Mouse (Mus musculus) 3T3-L1 (cell line): ENCODE measurements around the gene Snd1.

Source experiments
- DNase-seq: peaks from one replicate; pipeline ENCODE4 v3.0.0-alpha.2; 2015; ENCODE audit warnings: low read depth, low spot score

Gene Snd1

GRCm38 (mm10) chr6:28635092-28635491 lies 160.2 kb downstream of the Snd1 start:
- DNase-seq = no peak

DNA sequence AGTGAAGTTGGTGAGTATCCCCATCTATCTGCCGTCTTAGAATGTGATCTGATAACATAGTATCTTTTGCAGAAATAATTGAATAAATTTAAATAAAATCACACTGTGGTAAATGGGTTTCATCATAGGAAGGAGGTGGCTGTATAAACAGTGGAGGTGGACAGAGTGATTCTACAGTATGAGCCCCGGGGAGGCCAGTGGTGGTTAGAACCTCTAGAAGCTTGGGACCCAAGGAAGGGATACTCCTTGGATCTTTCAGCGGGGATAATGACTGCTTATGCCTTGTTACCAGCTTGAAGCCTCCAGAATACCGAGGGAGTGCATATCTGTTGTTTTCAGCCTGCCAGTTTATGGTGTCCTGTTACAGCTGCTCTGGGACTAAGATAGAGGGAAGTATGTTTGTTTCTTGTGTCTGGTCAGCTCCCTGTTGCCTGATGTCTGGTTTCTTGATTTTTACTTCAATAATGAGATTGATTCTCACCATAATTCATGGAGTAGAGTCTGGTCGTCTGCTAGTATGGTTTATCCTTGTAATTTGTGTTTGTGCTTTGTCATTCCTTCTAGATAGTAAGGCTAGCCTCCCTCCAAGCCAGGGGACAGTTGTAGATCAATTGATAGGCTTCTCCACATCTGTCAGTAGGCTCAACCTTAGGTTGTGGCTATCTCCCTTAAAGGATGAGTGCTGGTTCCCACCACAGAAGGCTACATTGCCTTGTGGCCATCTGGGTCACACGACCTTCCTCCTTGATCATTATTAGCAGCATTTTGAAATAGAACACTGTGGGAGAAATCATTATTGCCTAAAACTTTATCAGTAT lies 160.8 kb downstream of the Snd1 start:
- no peak for DNase-seq

DNA sequence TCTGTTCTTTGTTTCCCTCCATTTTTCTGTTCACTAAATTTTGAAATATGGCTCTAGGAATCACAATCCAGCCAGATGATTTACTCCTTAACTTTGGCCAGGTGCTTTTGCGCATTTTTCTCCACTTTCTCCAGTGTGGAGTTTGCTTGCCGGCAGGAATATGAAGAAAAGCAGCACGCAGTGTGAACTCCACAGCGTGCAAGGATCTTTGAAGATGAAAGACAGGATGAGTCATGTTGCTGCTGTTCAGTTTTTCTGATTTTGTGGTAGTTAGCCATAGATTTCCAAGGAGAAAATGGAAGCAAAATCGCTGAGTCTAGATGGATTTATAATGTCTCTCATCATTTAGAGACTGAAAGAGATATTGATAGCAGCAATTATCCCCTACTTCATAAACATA lies 165.1 kb downstream of the Snd1 start:
- DNase-seq = no peak

DNA sequence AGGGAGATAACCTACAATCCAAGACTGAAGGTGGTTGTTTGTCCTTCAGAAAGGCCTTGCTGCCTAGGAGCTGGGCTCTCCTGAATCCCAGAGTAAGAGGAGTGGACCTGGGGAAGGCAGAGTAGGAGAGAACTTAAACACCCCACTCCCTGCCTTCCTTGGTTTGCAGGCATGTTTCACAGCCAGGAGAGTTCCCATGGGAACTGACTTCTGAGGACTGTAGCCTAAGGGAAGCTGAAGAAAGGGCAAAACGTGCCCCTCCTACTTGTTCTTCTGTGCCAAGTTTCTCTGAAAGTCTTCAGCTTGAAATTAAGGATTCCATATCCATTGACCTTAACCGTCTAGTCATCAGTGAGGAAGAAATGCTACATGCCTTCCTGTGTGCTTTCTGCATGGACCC lies 168.0 kb downstream of the Snd1 start:
- DNase-seq = peak; percentile 47

DNA sequence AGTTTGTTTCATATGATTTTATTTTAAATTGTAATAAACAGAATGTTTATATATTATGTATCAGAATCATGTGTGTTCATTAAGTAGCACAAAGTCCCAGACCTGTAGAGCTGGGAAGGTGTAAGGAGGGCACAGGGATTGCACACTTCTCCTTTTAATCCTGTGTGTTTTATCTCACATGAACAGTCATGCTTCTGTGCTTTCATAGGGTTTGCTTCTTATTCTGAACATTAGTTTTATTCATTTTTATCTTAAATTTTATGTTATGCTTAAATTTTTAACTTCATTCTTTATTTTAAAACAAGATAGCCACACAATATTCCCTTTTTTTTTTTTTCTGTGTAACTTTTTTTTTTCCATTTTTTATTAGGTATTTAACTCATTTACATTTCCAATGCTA lies 170.3 kb downstream of the Snd1 start:
- DNase-seq = no peak

DNA sequence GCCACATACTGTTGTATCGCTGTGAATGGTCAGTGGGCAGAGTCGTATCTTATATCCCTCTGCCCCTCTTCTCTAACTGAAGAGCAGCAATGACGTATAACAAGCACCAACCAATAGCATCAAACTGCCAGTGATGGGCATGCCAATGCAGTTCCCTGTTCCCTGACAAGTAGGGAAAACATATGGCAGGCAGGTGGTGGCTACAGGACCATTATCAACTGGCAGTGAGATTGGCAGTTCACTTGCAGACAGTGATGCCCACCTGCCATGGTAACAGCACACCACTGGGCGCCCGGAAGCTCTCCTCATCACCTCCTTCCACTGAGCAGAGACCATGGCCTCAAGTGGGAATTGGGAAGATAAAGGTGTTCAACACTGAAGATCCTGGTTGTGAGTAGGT lies 181.6 kb downstream of the Snd1 start:
- DNase-seq = no peak

GRCm38 (mm10) chr6:28663004-28663403 lies 188.1 kb downstream of the Snd1 start:
- DNase-seq = no peak

GRCm38 (mm10) chr6:28663670-28664069 lies 188.7 kb downstream of the Snd1 start:
- DNase-seq = no peak

GRCm38 (mm10) chr6:28664716-28665115 lies 189.8 kb downstream of the Snd1 start:
- no peak for DNase-seq

DNA sequence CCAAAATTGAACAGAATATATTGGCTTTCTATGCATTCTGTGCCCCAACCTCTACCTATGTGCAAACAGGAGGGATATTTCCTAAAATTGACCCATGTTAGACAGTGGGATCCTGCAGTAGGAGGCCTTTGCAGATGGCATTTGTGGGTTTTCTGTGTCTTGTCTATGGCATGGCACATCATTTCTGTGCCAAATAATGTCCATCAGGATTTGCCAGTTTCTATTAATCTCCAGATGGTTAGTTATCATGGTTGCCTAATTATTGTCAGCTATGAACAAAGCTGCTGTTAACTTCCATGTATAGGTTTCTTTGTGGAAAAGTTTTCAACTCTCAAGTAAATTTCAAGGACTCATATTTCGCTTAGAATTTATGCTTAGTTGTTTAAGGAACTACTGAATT lies 192.6 kb downstream of the Snd1 start:
- DNase-seq = no peak

DNA sequence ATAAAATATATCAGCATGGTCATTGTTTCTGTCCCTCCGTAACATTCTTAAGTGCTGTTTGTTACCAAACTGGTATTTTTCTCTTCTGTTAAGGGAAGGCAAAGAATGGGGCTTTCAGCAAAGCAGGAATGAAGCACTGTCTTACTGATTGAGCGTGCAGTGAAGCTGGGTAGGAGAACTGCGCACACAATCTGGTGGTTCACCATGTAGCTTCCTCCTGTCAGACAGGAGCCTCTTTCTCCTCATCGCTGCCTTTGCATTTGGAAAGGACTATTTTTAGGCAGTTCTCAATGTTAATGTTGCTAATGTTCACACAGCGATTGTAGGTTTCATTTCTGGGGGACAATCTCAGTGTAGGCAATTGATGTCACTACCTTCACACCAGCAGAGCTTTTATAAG lies 194.3 kb downstream of the Snd1 start:
- DNase-seq = no peak

- no peak for DNase-seq
These were observed 197.4 kb downstream of the Snd1 start for GRCm38 (mm10) chr6:28672388-28672787.

DNA sequence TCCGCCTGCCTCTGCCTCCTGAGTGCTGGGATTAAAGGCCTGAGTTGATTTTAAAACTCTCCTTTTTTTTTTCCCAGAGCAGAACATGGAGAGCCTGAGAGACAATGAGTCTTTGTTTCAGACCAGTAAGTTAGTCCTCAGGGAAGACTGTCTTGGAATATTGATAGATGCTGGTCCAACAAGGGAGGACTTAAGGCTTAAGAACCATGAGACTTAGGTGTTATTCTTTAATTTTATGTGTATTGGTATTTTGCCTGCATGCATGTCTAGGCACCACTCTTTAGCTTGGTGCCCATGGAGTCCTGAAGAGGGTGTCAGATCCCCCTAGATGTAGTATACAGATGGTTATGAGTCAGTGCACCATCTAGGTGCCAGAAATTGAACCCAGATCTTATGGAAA lies 199.7 kb downstream of the Snd1 start:
- DNase-seq = no peak

DNA sequence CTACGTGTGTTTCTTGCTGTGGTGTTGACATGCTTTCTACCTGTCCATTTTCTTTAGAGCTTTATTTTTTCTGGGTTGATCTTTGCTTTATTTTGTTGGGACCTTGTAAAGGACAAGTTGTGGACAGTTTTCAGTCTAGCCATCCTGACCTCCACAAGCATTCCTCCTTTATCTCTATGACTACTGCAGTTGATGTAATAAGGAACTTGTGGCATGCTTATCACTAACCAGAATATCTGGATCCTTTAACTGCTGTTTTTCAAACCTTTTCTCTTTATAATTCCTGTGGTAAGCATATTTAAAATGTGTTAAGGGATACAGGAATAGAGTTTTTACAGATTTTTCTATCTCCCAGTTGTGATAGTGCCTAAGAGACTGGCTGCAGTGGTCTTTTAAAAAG lies 204.0 kb downstream of the Snd1 start:
- no peak for DNase-seq

- no peak for DNase-seq
These were observed 205.6 kb downstream of the Snd1 start for GRCm38 (mm10) chr6:28680537-28680936.

GRCm38 (mm10) chr6:28681521-28682457 lies 206.8 kb downstream of the Snd1 start:
- DNase-seq = no peak

DNA sequence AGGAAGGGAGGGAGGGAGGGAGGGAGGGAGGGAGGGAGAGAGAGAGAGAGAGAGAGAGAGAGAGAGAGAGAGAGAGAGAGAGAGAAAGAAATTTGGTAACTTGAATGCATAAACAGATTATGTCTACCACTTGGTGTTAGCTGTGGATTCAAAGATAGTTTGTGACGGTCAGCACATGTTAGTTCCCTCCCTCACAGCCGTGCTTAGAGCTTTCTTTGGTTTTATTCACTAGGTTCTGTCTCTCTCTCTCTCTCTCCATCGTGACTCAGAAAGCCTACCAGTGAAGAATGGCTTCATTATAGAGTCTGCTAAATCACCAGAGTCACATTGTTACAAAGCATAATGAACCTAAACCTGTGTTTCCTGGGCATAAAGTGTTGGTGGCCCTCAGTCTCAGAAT lies 210.1 kb downstream of the Snd1 start:
- DNase-seq = no peak

GRCm38 (mm10) chr6:28685745-28686144 lies 210.8 kb downstream of the Snd1 start:
- no peak for DNase-seq

DNA sequence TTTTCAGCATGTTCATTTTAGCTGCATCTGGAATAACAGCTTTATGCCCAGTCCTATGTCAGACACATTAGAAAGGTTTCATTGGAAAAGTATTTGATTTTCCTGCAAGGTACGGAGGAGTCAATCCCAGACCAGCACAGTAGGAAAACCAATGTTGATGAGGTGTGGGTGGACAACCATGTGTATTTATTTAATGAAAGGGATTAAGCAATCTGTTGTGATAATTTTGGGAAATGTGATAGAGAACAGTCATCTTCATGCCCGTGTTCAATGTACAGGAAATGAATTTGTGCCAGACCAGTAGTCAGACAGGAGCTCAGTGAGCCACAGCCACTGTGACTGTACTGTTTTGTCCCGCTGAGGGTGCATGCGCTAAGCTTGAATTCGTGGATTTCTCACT lies 212.8 kb downstream of the Snd1 start:
- DNase-seq = no peak

GRCm38 (mm10) chr6:28692659-28693058 lies 217.7 kb downstream of the Snd1 start:
- DNase-seq = no peak

- peak; percentile 31 for DNase-seq
These were observed 222.3 kb downstream of the Snd1 start for GRCm38 (mm10) chr6:28697214-28697613.

DNA sequence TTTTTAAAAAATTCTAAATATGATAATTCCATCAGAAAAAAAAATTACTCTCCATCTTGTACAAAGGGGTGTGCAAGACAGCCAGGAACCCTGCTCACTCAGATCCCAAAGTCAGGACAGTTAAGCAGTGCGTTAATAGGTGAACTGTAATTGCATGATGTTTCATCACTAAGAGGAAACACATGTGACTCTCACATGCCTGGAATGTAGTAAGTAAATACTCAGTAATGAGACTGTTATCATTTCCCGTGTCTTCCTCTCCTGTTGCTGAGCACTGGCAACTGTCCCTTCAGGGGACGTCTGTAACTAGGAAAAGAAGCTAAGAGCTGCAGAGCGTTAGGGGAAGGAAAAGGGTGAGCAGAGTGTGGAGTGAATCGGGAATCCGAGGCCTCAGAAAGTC lies 229.7 kb downstream of the Snd1 start:
- peak; percentile 77 for DNase-seq
